Mouse (Mus musculus): ENCODE results near the gene Sidt1. TPM values are rescaled to one million over a fixed set of nuclear protein-coding genes. Genes with fewer than 3 reads are reported as not detected.

Sidt1 gene
- polyA plus RNA-seq (2017; shearing (Covaris generic)) = 335 TPM

DNA sequence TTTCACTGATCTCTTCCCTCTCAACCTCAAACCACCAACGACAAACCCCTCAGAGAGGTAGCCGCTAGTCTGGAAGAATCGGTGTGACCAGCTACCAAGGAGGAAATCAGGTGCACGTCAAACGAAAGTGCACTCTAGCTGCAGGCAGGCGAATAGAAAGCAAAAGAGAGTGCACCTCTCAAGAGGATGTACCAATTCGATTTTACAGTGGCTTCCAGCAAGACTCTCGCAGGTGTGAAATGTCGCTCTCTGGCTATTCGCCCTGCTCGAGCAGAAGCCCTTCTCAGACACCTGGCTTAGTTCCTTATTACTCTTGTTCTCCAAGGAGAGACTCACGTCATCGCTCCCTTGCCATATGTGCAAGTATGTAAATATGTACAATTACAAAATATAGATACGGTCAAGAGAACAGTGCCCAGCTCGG, at the start of gene Sidt1:
Gene Sidt1 (minus strand): TSS at position 336 of the 424 bp plus-strand sequence.

GRCm38 (mm10) chr16:44347071-44347901, 14.3 kb upstream of the Sidt1 start, which contains the start of gene Spice1:
Gene Spice1, plus strand, starts transcription at chr16:44347121.

Other genes with a start within 250 kb of the Sidt1 start
- 21.7 TPM for gene Atp6v1a, start 193.5 kb downstream of the Sidt1 start, polyA plus RNA-seq (2017; shearing (Covaris generic))
- 76.8 TPM for gene Naa50, start 193.4 kb downstream of the Sidt1 start, polyA plus RNA-seq (2017; shearing (Covaris generic))
- 7.2 TPM for gene Usf3, start 159.9 kb downstream of the Sidt1 start, polyA plus RNA-seq (2017; shearing (Covaris generic))
- 53.2 TPM for gene Spice1, start 13.9 kb upstream of the Sidt1 start, polyA plus RNA-seq (2017; shearing (Covaris generic))
- not detected for gene Cfap44, start 61.6 kb upstream of the Sidt1 start, polyA plus RNA-seq (2017; shearing (Covaris generic))
- gene Boc, start 225.7 kb upstream of the Sidt1 start, polyA plus RNA-seq (2017; shearing (Covaris generic)) = 0.11 TPM